Mouse (Mus musculus) c-Kit-positive CD71-positive TER-119-negative erythroid progenitor cells, embryonic 14.5 days (primary cell): ENCODE measurements around the gene Miga2.

ENCODE experiments used
- DNase-seq: peaks from one replicate; pipeline ENCODE4 v3.0.0-alpha.2; 2013; ENCODE audit warnings: low read depth

The Miga2 gene

GRCm38 (mm10) chr2:30363773-30364650, at the start of gene Miga2:
Gene Miga2 (plus strand): TSS chr2:30364233.
- peak; percentile 99 for DNase-seq

- DNase-seq, result no peak
These were observed 47.9 kb upstream of the Miga2 start for GRCm38 (mm10) chr2:30316136-30316535.

- DNase-seq, result no peak
These were observed 47.1 kb upstream of the Miga2 start for GRCm38 (mm10) chr2:30316955-30317354.

- DNase-seq, result no peak
These were observed 44.8 kb upstream of the Miga2 start for GRCm38 (mm10) chr2:30319260-30319659.

GRCm38 (mm10) chr2:30323111-30323510, 40.9 kb upstream of the Miga2 start:
- DNase-seq, result no peak

- DNase-seq, result no peak
These were observed 38.7 kb upstream of the Miga2 start for GRCm38 (mm10) chr2:30325296-30325695.

- no peak for DNase-seq
These were observed 36.8 kb upstream of the Miga2 start for GRCm38 (mm10) chr2:30327276-30327675.

- no peak for DNase-seq
These were observed 35.2 kb upstream of the Miga2 start for GRCm38 (mm10) chr2:30328791-30329190.

GRCm38 (mm10) chr2:30335324-30335723, 28.7 kb upstream of the Miga2 start:
- DNase-seq, result no peak

GRCm38 (mm10) chr2:30336174-30336915, 27.7 kb upstream of the Miga2 start:
- no peak for DNase-seq

- DNase-seq, result no peak
These were observed 26.9 kb upstream of the Miga2 start for GRCm38 (mm10) chr2:30337179-30337578.

GRCm38 (mm10) chr2:30342061-30342460, 22.0 kb upstream of the Miga2 start:
- DNase-seq, result no peak

- no peak for DNase-seq
These were observed 21.5 kb upstream of the Miga2 start for GRCm38 (mm10) chr2:30342544-30342943.

- DNase-seq, result no peak
These were observed 20.4 kb upstream of the Miga2 start for GRCm38 (mm10) chr2:30343601-30344137.

GRCm38 (mm10) chr2:30345971-30346676, 17.9 kb upstream of the Miga2 start:
- no peak for DNase-seq

- no peak for DNase-seq
These were observed 14.8 kb upstream of the Miga2 start for GRCm38 (mm10) chr2:30349196-30349595.

- no peak for DNase-seq
These were observed 12.9 kb upstream of the Miga2 start for GRCm38 (mm10) chr2:30351149-30351548.

- DNase-seq, result no peak
These were observed 8.2 kb upstream of the Miga2 start for GRCm38 (mm10) chr2:30355861-30356260.

- no peak for DNase-seq
These were observed 7.8 kb upstream of the Miga2 start for GRCm38 (mm10) chr2:30356266-30356665.

GRCm38 (mm10) chr2:30356906-30357305, 7.1 kb upstream of the Miga2 start:
- DNase-seq, result no peak

GRCm38 (mm10) chr2:30357552-30358510, 6.2 kb upstream of the Miga2 start:
- no peak for DNase-seq
